Mouse (Mus musculus) frontal cortex, adult (tissue): Measurements from ENCODE around the gene Col27a1.
"Not testable (repeated sequence)": the region's sequence is repeated elsewhere in the genome, so short reads cannot be mapped to it uniquely, and the experiment has no call there.

ENCODE experiments used
- ATAC-seq: cut with Nextera tagmentation; 2 replicates; pipeline ENCODE4 v1.9.2; 2017; ENCODE audit warnings: mild to moderate bottlenecking, moderate library complexity, mixed read lengths; ENCODE audit not compliant: low TSS enrichment

Col27a1 gene

GRCm38 (mm10) chr4:63308316-63308715, 94.5 kb downstream of the Col27a1 start:
- ATAC-seq = no peak

- no peak for ATAC-seq
Measured at GRCm38 (mm10) chr4:63310247-63310855, 96.5 kb downstream of the Col27a1 start.

- ATAC-seq = no peak
Measured at GRCm38 (mm10) chr4:63311426-63311825, 97.6 kb downstream of the Col27a1 start.

- no peak for ATAC-seq
Measured at GRCm38 (mm10) chr4:63314063-63314462, 100.3 kb downstream of the Col27a1 start.

- ATAC-seq = peak; percentile 95
Measured at GRCm38 (mm10) chr4:63316076-63316746, 102.4 kb downstream of the Col27a1 start.

GRCm38 (mm10) chr4:63319566-63319965, 105.8 kb downstream of the Col27a1 start:
- not testable (repeated sequence) for ATAC-seq

GRCm38 (mm10) chr4:63323275-63323815, 109.5 kb downstream of the Col27a1 start:
- ATAC-seq = peak; percentile 47; the same call in 1 of the 2 replicates

- ATAC-seq = no peak
Measured at GRCm38 (mm10) chr4:63333403-63333802, 119.6 kb downstream of the Col27a1 start.

- peak; percentile 97 for ATAC-seq
Measured at GRCm38 (mm10) chr4:63338414-63339076, 124.7 kb downstream of the Col27a1 start.

- ATAC-seq = no peak
Measured at GRCm38 (mm10) chr4:63342491-63342890, 128.7 kb downstream of the Col27a1 start.

GRCm38 (mm10) chr4:63343608-63344007, 129.8 kb downstream of the Col27a1 start:
- no peak for ATAC-seq

- no peak for ATAC-seq
Measured at GRCm38 (mm10) chr4:63344295-63344694, 130.5 kb downstream of the Col27a1 start, which contains the start of gene Orm1. Gene Orm1 (plus strand): TSS chr4:63344560.

GRCm38 (mm10) chr4:63345261-63345660, 131.5 kb downstream of the Col27a1 start:
- ATAC-seq = no peak

GRCm38 (mm10) chr4:63346659-63347058, 132.9 kb downstream of the Col27a1 start:
- no peak for ATAC-seq

GRCm38 (mm10) chr4:63348524-63348923, 134.7 kb downstream of the Col27a1 start:
- ATAC-seq = no peak

GRCm38 (mm10) chr4:63355877-63356665, 142.3 kb downstream of the Col27a1 start, which contains the start of gene Orm3:
Gene Orm3 (plus strand): TSS chr4:63356162.
- no peak for ATAC-seq

- no peak for ATAC-seq
Measured at GRCm38 (mm10) chr4:63356981-63357570, 143.3 kb downstream of the Col27a1 start.

GRCm38 (mm10) chr4:63359861-63360260, 146.1 kb downstream of the Col27a1 start:
- no peak for ATAC-seq

- ATAC-seq = no peak
Measured at GRCm38 (mm10) chr4:63362150-63362549, 148.3 kb downstream of the Col27a1 start, which contains the start of gene Orm2. Gene Orm2 (plus strand): TSS chr4:63362449.

- peak; percentile 92 for ATAC-seq
Measured at GRCm38 (mm10) chr4:63368577-63368976, 154.8 kb downstream of the Col27a1 start.

GRCm38 (mm10) chr4:63370897-63371296, 157.1 kb downstream of the Col27a1 start:
- no peak for ATAC-seq
